Mouse (Mus musculus) mouse embryonic stem cell (cell line): ENCODE results near the gene Natd1.

ENCODE experiments used
- in situ Hi-C, 2 experiments: fragments of 300-500 bp; cut with MboI; formaldehyde crosslinking; loops; 1 replicate in 1 of 2; 3 replicates in 1 of 2; pipeline ENCODE4 v1.14.3; 2019 to 2020; ENCODE audit warnings: low sequenced_read_pairs in 2 of 2, low pct_unique_long_range_greater_than_20kb in 1 of 2, mixed read lengths in 1 of 2; ENCODE audit not compliant: unreplicated experiment in 1 of 2

Natd1 gene

GRCm38 (mm10) chr11:60933178-60933930 is 18.8 kb upstream of the Natd1 start:
- in situ Hi-C loops = no loop called here

- in situ Hi-C loops = no loop called here
Measured at GRCm38 (mm10) chr11:60932503-60933020, 18.0 kb upstream of the Natd1 start.

GRCm38 (mm10) chr11:60931869-60932481 is 17.4 kb upstream of the Natd1 start, which contains the start of gene Map2k3:
Gene Map2k3 (plus strand): TSS chr11:60932033.
- in situ Hi-C loops = no loop called here

GRCm38 (mm10) chr11:60931282-60931868 is 16.8 kb upstream of the Natd1 start:
- in situ Hi-C loops = no loop called here

- in situ Hi-C loops = no loop called here
Measured at GRCm38 (mm10) chr11:60930724-60931281, 16.3 kb upstream of the Natd1 start.

GRCm38 (mm10) chr11:60927264-60927663 is 12.7 kb upstream of the Natd1 start:
- in situ Hi-C loops = no loop called here

- in situ Hi-C loops = no loop called here
Measured at GRCm38 (mm10) chr11:60924981-60925380, 10.4 kb upstream of the Natd1 start.

- in situ Hi-C loops = no loop called here
Measured at GRCm38 (mm10) chr11:60924498-60924897, 9.9 kb upstream of the Natd1 start.

- in situ Hi-C loops = no loop called here
Measured at GRCm38 (mm10) chr11:60922964-60923363, 8.4 kb upstream of the Natd1 start.

GRCm38 (mm10) chr11:60922195-60922594 is 7.6 kb upstream of the Natd1 start:
- in situ Hi-C loops = no loop called here

- in situ Hi-C loops = no loop called here
Measured at GRCm38 (mm10) chr11:60920021-60920420, 5.5 kb upstream of the Natd1 start.

- in situ Hi-C loops = no loop called here
Measured at GRCm38 (mm10) chr11:60915201-60915600, 651 bp upstream of the Natd1 start.

- in situ Hi-C loops = no loop called here
Measured at GRCm38 (mm10) chr11:60913301-60914196, 1.0 kb downstream of the Natd1 start.

GRCm38 (mm10) chr11:60912525-60912973 is 2.0 kb downstream of the Natd1 start:
- in situ Hi-C loops = no loop called here

- in situ Hi-C loops = no loop called here
Measured at GRCm38 (mm10) chr11:60909626-60910025, 4.9 kb downstream of the Natd1 start.

- in situ Hi-C loops = no loop called here
Measured at GRCm38 (mm10) chr11:60908073-60908472, 6.5 kb downstream of the Natd1 start.

GRCm38 (mm10) chr11:60906449-60906848 is 8.1 kb downstream of the Natd1 start:
- in situ Hi-C loops = no loop called here

GRCm38 (mm10) chr11:60905407-60906120 is 9.0 kb downstream of the Natd1 start:
- in situ Hi-C loops = no loop called here
